Mouse (Mus musculus) 3134 (cell line): ENCODE measurements at regions not wholly inside any gene's neighbourhood (a gene's known extent, or its start where the extent isn't known, plus 50 kb on each side); places are given as distances from the start of the nearest gene placed in this dataset.

ENCODE experiments used
- DNase-seq: peaks from one replicate; pipeline ENCODE4 v3.0.0-alpha.2; 2011; ENCODE audit warnings: low spot score; ENCODE audit not compliant: insufficient read length; ENCODE audit errors: extremely low read depth

DNA sequence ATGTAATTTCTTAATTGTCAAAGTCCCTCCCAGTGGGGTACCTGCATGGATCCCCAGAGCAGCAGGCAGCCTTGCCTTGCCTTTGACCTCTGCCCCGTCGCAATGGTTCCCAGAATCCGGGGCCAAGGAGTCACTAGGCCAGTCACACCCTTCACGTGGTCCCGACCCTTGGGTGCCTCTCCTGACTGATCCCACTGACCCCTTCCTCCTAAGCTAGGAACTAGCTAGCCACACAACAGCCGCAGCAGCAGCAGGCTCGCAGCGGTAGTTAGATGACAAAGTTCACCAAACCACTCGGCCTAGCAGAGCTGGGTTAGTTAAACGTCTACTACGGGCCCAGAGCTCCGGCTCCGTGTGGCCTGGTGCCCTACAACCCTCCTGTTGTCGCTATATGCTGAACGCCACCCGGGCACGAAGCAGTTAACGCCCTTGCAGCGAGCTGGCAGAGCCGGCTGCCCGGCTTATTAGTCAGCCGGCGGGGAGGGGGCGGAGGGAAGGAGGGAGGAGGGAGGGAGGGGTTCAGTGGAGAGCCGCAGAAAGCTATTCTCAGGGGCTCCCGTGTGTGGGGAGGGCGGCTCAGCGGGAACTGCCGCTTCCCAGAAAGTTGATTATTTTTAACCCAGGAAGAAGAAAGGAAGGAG lies 84.6 kb downstream of the 1700001O22Rik start:
- peak; percentile 89 for DNase-seq

DNA sequence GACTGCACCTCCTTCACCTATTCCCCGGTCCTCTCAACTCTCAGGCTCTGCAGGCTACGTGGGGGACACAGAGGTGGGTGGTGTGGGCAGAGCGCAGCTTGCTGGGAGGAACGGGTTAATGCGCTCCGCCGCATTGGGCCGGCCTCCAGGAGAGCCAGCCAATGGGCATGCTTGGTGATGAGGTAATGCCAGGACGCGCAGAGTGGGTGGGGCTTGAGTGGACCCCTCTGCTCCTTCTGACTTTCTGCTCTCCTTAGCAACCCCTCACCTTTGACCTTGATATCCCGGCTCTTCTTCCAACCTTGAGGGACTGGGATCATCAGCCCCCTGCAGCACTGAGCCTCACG lies 85.2 kb downstream of the 1700001O22Rik start:
- peak; percentile 94 for DNase-seq

DNA sequence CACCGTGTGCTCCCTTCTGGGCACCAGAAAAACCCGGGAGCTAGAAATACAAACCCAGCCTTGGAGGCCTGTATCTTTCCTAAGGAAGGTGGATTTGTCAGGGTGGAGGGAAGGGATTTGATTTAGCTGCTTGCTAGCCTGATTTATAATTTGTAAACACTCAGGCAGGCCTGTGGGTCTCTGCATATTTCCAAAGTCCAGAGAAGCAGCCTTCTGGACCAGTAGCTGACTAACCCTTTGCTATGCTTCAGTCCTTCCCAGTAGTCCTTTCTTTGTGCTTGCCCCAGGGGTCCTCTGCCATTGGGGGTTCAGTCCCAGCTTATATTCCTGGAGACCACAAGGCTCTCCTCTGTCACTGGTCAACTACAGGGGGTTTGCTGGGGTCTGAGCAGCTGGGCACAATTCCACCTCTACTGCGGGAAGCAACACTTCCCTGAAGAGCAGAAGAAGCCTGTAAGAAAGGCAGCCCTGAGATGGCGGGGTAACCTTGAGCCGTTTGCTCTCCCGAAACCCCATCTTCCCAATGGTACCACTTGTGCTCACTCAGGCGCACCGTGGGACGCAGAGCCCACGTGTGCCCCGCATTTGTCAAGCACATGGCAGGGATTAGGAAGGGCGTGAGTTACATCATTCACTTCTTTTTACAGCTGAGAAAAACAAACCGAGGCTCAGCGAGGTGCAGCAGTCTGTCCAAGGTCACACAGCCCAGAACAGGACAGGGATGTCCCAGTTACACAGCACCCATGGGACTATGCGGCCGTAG lies 85.7 kb downstream of the 1700001O22Rik start:
- no peak for DNase-seq

DNA sequence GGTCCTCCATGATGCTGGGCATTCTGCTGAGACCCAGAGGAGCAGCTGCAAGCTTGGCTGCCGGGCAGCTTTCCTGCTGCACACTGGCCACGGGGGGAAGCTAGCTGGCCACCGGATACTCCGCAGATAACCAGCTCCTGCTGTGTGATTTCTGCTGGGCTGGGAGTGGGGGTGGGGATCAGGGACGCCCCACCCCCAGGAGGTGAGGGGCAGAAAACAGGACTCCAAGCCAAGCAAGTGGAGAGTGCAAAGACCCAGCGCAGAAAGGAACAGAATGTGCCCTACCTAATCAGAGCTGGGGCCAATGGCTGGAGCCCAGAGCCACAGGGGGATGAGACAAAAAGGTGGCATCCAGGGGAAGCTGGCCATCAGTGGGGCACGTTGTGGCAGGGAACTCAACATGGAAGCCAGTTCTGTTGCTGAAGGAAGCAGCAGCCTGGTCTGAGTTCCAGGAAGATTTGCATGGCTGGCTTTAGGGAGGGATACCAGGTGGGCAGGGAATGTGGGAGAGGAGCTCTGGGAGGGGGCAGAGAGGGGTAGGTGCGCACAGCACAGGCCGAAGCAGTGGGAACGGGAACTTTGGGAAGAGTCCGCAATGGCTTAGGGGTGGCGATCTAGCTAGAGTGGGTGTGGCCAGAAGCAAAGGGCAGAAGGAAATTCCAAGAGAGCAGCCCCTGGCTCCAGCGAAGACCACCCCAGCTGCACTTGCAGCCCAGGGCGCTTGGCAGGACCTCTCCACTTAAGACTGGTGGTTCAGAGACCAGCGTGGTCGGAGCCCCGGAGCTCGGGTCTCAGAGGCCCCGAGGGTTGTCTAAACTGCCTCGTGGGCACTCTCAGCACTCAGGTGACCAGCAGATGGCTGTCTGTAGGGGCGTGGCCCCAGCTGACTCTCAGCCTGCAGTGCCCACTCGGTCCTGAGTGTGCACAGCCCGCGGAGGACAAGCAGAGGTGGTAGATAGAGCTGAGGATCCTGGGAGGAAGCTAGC lies 86.6 kb downstream of the 1700001O22Rik start:
- peak; percentile 94 for DNase-seq

DNA sequence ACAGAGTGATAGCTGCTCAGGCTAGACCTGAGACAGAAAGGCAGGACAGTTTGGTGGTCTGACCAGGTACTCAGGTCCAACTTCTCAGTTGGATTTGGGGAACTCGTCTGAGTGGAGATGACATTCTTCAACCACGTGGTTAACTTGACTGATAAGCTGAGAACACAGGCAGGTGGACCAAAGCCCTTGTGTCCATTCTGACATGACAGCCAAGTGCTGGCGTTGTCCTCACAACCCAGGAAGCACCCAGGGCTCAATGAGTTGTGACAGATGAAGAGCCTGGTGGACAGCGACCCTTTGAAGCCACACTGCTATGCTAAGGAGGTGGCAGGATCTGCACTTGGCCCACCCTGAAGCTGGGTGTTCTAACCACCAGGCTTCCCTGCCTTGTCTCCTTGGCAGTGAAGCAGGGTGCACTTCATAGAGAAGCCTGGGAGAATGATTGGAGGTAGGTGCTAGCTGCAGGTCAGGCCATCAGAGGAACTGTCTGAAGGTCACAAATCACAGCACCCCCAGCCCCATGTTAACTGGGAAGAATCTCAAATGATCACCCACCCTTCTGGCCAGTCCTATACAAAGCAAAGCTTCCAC lies 87.6 kb downstream of the 1700001O22Rik start:
- no peak for DNase-seq

DNA sequence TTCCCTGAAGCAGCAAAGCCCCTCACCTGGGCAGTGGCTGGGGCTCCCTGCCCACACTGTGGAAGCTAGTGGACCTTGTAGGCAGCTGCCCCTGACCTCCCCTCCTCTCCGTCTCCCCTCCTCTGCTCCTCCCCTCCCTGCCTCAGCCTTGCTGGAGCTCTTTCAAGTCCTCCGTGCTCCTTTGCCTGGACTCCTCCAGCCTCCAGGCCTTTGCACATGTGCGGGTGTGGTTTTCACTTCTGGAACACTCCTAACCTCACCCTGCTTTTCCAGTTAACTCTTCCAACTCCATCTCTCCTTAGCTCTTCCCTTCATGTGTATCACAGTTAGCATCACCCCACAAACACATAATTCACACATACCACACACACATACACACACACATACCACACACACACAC lies 89.9 kb downstream of the 1700001O22Rik start:
- peak; percentile 68 for DNase-seq

DNA sequence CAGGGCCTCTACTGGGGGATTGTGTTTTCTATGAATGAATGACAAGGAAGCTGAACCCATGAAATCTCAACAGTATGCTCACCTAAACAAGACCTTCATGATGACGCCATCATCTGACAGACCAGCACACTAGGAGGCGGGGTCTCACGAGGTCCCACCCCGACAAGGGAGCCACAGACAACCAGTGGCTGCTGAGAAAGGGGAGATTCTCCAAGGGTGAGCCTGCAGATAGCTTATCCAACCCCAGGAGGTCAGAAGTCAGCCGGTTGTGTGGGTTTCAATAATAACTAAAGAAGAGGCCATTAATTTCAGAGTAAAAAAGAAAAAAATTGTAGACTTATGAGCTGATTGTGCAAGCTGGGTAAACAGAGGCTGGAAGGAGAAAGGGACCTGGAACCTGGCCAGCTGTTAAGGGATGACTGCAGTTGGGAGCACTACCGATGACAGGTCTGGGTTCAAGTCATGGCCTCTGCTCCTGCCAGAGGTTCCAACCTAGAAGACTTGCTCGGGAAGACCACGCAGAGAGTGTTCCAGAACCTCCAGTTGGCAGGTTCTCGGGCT lies 90.5 kb downstream of the 1700001O22Rik start:
- peak; percentile 57 for DNase-seq

DNA sequence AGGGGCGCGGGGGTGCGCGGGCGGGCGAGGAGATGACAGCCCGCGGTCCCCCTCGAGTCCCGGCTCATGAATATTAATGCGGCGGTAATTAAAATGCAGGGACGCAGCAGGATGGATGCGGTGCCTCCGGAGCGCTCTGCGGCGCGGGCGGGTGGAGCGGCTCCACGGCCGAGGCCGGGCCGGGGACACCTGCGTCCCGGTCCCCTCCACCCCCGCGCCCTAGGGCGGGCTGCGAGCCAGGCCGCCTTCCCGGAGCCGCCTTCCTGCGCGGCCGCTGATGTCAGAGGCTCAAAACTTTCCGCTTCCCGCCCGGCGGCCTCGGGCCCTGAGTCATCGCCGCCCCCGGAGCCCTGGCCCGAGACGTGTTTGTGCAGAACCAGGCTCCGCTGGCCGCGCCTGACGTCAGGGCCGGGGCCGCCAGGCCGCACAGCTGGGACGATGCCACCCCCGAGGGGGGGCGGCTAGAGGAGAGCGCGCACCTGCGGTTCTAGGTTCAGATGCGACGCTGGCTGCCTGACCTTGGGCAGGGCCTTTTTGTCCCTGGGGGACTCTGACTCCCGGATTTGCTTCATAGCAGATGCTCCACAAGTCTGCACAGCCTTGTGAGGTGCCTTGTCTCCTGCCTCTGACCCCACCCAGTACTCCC lies 91.5 kb downstream of the 1700001O22Rik start:
- DNase-seq, result peak; percentile 99

DNA sequence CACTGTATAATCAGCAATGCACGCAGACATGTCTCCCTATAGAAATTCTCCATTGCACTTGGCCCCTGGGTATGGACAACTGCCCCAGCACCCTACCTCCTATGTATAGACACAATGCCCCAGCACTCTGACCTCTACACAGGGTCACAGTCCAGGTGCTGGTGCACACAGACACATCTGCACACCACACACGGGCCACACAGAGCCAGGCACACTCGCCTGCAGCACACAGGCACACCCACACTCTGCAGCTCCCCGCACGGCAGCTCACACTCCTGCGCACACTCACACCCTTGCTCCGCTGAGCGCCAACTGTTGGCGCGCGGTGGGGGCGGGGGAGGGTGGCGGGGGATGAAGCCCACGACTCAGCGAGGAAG lies 92.0 kb downstream of the 1700001O22Rik start:
- no peak for DNase-seq

DNA sequence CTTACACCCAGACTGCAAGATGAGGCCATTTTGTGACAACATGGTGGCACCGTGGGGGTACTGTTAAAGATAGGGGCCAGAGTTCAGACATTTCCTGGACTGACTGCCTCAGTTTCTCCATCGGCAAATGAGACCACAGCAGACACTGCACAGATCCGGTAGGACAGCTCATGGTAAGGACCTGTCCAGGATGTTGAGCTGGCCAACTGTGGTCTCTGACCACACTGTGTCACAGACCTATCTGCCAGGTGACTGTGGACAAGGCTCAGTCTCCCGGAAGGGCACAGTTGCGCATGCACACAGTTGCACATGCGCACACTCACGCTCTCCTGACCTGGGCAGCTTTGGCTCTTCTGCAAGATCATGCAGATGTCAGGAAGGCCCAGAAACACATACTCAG lies 92.6 kb downstream of the 1700001O22Rik start:
- peak; percentile 54 for DNase-seq

DNA sequence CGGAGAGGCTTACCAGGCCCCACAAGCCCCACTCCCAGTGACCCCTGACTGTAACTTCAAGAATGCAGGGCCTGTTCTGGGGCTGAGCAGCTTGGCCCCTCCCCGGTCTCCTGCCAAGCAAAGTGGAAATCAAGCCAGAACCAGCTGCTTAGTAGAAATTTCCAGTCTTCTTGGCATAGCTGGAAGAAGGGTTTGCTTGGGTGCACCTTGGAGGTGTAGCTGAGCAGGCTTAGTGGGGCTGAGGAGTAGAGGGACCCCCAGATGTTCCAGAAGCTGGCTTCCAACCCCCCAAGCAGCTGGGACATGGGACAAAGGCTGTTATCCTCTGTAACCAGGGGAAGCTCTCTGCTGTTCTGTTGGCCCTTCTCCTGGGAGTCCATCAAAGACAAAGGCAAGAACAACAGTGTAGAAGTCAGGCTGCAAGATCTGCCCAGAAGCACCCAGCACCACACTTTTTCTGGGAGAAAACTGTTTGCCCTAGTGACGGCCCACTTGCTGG lies 94.0 kb downstream of the 1700001O22Rik start:
- DNase-seq, result peak; percentile 74

DNA sequence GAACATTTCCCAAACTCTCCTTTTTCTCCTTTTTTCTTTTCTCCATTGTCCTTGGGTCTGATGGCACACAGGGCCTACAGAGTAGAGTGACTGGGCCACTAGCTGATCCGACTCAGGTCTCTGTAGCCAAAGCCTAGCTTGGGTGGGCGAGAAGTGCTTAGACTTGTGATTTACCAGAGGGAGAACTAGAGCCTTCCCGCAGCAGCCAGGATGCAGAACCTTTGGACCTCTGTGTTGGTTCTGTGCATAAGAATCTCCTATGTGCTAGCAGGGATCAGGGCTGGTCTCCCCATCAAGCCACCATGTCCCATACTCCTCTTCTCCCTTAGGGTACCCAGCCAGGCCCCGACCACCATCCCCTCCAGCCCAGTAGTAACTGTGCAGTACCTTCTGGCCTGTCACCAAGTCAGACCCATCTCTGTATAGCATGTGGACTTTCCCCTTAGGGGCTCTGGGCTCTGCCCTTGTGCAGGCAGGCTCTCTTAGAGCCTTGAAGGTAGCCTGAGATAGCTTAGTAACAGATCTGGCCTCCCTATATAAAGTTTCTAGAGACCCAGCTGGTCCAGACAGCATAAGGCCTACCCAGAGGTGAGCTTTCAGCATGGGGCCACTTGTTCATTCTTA lies 94.6 kb downstream of the 1700001O22Rik start:
- DNase-seq, result peak; percentile 49

DNA sequence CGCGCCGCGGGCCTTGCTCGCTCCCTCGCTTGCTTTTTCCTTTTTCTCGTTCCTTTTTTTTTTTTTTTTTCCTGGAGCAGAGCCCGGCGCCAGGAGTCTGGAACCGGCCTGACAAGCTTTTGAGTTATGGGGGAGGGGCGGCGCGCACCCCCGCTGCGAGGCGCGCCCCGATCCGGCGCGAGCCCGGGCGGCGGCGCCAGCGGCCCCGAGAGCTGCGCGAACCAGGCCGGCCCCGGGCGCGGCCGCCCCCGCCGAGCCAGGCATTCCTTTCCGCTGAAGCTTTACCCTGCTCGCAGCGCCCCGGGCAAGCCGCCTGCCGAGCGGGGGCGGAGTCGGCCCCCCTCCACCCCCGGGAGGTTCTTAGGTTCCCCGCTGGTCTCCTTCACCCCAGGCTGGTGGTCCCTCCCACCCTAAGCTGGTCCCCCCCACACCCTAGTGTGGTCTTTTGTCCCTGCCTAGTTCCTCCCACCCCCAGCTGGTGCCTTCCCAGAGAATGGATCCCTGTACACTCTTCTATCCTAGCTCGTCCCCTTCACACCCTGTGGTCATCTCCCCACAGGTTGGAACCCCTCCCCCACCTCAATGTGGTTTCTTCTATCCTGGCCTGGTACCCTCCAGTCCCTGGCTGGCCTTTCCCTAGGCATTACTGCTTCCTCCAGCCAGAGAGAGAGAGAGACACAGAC lies 95.3 kb downstream of the 1700001O22Rik start:
- DNase-seq, result peak; percentile 98

DNA sequence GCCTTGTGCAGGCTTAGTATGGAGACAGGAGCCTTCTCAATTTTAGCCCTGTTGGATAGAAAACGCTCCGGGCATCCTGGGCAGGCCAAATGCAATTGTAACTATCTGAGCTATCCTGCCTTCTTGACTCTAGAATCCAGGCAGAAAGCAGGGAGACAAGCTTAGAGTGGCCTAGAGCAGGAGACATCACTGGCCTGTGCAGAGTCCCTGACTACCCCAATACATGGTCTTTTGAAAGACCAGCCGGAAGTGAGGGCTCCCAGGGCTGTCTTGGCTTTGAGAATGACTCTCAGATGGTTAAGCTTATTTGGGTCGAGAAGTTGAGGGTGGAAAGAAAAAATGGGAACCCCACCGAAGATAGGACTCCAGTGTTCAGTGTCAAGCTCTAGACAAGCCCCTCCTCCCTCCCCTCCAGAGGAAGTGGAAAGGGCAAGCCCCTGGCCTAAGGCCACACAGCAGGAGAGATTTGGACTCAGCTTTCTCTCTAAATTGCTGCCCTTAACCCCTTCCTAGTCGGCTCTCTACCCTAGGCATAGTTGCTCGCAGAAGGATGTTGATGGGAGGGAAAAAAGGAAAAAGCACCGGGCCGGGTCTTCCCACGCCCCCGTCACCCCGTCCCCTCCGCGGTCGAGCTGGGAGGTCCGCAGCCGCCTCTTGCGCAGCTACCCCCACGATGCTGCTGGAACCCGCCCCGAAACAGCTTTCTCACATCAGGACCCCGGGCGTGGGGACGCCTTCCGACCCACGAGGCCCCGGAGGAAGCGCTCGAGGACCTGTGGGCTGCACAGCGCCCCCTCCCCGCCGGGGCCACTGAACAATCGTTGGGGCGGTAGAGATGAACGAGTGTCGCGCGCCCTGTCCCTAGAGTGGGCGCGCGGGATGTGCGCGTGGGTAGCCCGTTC lies 96.1 kb downstream of the 1700001O22Rik start:
- peak; percentile 81 for DNase-seq

DNA sequence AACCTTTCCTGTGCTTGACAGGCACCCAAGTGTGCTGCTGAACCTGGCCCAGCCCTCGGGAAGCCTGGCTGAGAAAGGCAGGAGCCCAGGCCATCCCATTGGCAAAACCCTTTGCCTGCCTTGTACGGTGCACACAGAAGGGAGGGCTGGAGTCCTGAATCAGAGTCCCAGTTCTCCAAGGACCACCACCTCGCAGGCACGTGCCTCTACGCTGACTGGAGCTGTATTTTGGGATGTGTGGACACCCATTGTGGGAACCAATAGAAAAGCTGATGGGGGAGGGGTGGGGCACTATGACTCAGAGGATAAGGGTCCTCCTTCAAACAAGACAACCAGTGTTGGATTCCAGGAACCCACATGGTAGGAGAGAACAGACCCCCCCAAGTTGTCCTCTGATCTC lies 97.4 kb downstream of the 1700001O22Rik start:
- no peak for DNase-seq

DNA sequence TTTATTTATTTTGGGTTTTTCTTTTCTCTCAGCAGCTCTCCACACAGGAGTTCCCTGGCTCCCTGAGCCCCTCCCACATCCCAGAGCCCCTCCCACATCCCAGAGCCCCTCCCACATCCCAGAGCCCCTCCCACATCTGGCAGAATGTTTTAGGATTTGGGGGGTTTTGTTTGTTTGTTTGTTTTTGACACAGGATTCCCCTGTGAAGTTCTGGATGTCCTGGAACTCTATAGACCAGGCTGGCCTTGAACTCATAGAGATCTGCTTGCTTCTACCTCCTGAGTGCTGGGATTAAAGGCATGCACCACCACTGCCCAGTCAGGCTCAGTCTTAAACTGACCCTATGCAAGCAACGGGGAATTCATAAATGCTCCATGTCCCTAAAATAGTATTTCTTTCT lies 100.2 kb downstream of the 1700001O22Rik start:
- no peak for DNase-seq

DNA sequence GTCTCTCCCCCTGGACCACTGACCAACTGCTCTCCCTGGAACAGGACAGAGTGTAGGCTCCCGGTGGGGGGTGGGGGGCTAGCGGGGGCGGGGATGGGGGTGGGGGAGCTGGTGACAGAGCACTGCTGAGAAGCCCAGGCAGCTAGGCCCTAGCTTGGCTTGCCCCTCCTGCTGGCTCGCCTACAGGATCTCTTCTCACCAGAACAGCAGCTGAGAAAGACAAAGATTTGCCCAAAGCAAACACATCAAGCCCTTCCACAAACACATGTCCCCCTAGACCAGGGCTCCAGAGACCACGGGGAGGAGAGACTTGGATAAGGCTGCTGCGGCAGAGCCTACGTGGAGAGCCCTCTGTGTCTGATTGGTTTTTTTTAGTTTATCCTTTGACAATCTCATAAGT lies 100.8 kb downstream of the 1700001O22Rik start:
- DNase-seq, result no peak

DNA sequence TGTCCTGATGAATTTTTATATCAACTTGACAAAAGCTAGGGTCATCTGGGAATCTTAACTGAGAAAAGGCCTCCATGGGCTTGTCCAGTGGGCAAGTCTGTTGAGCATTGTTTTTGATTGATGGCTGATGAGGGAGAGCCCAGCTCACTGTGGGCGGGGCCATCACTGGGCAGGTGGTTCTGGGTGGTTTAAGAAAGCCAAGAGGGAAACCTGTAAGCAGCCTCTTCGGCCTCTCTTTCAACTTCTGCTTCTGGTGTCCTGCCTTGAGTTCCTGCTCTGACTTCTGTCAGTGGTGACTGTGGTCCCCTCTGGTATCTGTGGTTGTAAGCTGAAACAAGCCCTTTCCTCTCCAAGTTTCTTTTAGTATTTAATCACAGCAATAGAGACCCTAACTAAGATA lies 102.6 kb downstream of the 1700001O22Rik start:
- DNase-seq, result no peak
